Mouse (Mus musculus) hindbrain, postnatal 0 days (tissue): ENCODE results near the gene Elf2. TPM values are rescaled to one million over a fixed set of nuclear protein-coding genes. Genes with fewer than 3 reads are reported as not detected.

Experiments
- ATAC-seq: fragments of 200-750 bp; cut with Nextera tagmentation; 2 replicates; pipeline ENCODE4 v1.8.0; 2017; ENCODE audit warnings: mild to moderate bottlenecking, moderate TSS enrichment, moderate library complexity
- DNase-seq: peaks from one replicate; pipeline ENCODE4 v3.0.0-alpha.2; 2015; ENCODE audit warnings: low spot score
- H3K27ac ChIP-seq: fragments of 300-500 bp; sonication (generic); 2 replicates; pipeline ENCODE4 v1.5.1; 2014; ENCODE audit warnings: mild to moderate bottlenecking
- H3K27me3 ChIP-seq: fragments of 300-500 bp; sonication (generic); 2 replicates; pipeline ENCODE4 v1.6.1; 2014; ENCODE audit warnings: low read length, mixed read lengths; ENCODE audit not compliant: insufficient read depth
- H3K36me3 ChIP-seq: fragments of 300-500 bp; sonication (generic); 2 replicates; pipeline ENCODE4 v1.6.1; 2014; ENCODE audit warnings: low read length, mixed read lengths; ENCODE audit not compliant: insufficient read depth
- H3K4me1 ChIP-seq: fragments of 300-500 bp; sonication (generic); 2 replicates; pipeline ENCODE4 v1.6.1; 2014; ENCODE audit warnings: antibody characterized with exemption, low read length, mixed read lengths; ENCODE audit not compliant: insufficient read depth
- H3K4me2 ChIP-seq: fragments of 300-500 bp; sonication (generic); 2 replicates; pipeline ENCODE4 v1.6.1; 2014; ENCODE audit warnings: low read depth, mild to moderate bottlenecking, low read length, moderate library complexity, mixed read lengths
- H3K4me3 ChIP-seq: fragments of 300-500 bp; sonication (generic); 2 replicates; pipeline ENCODE4 v1.5.1; 2014; ENCODE audit warnings: low read length
- H3K9ac ChIP-seq: fragments of 300-500 bp; sonication (generic); replicated peaks from 2 replicates; pipeline ENCODE4 v1.6.1; 2014; ENCODE audit warnings: mild to moderate bottlenecking, low read length, moderate library complexity, mixed read lengths
- H3K9me3 ChIP-seq: fragments of 300-500 bp; sonication (generic); 2 replicates; pipeline ENCODE4 v1.6.1; 2016; ENCODE audit warnings: low read length, mixed read lengths
- CTCF ChIP-seq: IDR thresholded peaks from 2 replicates; pipeline ENCODE4 v1.5.1; 2016; ENCODE audit warnings: antibody characterized with exemption, control low read depth, low read depth
- WGBS: fragments of 180-500 bp; shearing (Covaris S2); extraction: QIAGEN DNeasy Blood & Tissue Kit; methylation state at CpG from one replicate; pipeline ENCODE4 v1.1.7; 2014; 5-methylcytosine and 5-hydroxymethylcytosine counted together
- polyA plus RNA-seq: library from polyadenylated mRNA; unstranded; fragments of >200 nt; fragmentation: Nextera tagmentation; extraction: Ambion mirVana; gene quantifications from 2 replicates; pipeline ENCODE4 v1.2.1, GENCODE M21; 2015
- total RNA-seq: library from RNA; depleted of rRNA; stranded (reverse); fragments of >200 nt; gene quantifications from 2 replicates; pipeline ENCODE4 v1.2.3, GENCODE M21; 2014

The Elf2 gene
- total and polyA plus RNA-seq, 2 experiments from 2014 or later, result 32.6 to 47.8 TPM

DNA sequence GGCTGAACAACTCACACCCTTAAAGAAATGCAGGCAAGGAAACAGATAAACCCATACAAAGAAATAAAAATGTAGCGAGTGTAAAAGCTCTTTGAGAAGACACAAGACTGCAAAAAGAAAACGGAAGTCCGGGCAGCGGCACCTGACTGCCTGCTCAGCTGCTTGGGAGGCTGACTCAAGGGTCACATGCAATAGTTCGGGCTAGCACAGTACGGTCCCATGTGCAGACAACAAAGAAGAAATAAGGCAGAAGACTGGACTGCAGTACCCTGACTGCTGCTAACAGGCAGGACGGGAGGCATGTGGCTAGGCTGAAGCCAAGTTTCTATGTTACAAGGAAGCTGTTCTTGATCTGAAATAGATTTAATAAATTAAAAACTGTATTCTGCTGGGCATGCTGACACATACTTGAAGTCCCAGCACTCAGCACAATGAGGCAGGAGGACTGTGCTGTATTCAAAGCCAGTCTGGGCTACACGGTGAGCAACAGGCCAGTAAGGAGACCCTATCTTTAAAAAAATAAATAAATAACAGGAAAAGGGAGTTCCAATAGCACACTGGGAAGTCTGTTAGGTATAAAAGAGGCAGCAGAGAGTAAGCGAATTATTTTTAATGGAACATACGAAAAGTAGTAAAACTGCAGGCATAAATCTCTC lies 7.1 kb downstream of the Elf2 start:
- Histone ChIP-seq H3K9ac (no peak overlapping the region), H3K4me3 (no peak overlapping the region), H3K27ac (no peak overlapping the region; the same call in 1 of the 2 replicates), H3K4me1 (no peaks in the 10 kb centered on the region), H3K36me3 (no peaks in the 10 kb centered on the region), H3K27me3 (no peaks in the 10 kb centered on the region), H3K4me2 (peak overlapping the region; percentile 11), H3K9me3 (no peaks in the 10 kb centered on the region)
- peak; percentile 73; the same call in 1 of the 2 replicates for ATAC-seq
- no peak for TF ChIP-seq CTCF
- WGBS, result 39% methylated on average over 10 of the region's 10 CpGs
- peak; percentile 39 for DNase-seq

DNA sequence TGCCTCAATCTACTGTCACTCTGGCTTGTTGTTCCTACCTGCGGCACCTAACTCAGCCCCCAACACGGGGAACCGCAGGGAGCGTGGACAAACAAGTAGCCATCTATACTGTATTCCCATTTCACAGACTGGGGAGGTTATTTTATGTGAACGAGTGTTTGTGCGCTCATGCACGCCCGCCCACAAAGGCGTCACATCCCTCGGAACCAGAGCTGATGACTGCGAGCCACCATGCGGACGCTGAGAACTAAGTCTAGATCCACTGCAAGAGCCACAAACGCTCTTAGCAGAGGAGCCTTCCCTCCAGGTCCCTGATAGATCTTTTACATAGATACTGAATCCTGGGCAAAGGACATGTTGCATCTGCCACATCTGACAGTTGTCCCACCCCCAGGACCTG lies 10.4 kb downstream of the Elf2 start:
- Histone ChIP-seq H3K36me3 (no peaks in the 10 kb centered on the region), H3K4me1 (no peaks in the 10 kb centered on the region), H3K27me3 (no peaks in the 10 kb centered on the region), H3K27ac (no peak overlapping the region), H3K9me3 (no peaks in the 10 kb centered on the region), H3K9ac (no peak overlapping the region), H3K4me3 (no peak overlapping the region), H3K4me2 (no peak overlapping the region)
- DNase-seq, result no peak
- WGBS, result 85% methylated on average over 14 of the region's 14 CpGs
- no peak for ATAC-seq
- TF ChIP-seq CTCF, result no peak

DNA sequence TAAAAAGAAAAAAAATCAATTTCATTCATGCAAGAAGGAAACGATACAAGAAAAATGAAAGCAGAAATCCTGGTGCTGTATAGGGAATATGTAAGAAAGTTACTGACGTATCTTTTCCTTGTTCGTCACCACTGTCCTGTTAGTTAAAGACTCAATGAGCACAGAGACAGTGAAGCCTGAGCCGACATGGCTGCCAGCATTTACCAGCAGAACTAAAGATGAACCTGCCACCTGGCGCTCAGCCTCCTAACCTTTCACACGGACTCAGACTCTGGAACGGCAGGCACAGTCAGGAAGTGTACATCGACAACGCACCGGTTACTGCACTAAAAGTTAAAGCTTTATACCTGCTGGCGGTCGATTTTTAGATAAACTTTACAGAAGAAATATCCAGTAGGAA lies 11.9 kb downstream of the Elf2 start:
- Histone ChIP-seq H3K36me3 (no peaks in the 10 kb centered on the region), H3K27me3 (no peaks in the 10 kb centered on the region), H3K9me3 (no peaks in the 10 kb centered on the region), H3K4me1 (no peaks in the 10 kb centered on the region), H3K4me2 (no peak overlapping the region), H3K9ac (no peak overlapping the region), H3K27ac (no peak overlapping the region), H3K4me3 (no peak overlapping the region)
- ATAC-seq (no peak), DNase-seq (no peak)
- WGBS, result 83% methylated on average over 12 of the region's 12 CpGs
- no peak for TF ChIP-seq CTCF

DNA sequence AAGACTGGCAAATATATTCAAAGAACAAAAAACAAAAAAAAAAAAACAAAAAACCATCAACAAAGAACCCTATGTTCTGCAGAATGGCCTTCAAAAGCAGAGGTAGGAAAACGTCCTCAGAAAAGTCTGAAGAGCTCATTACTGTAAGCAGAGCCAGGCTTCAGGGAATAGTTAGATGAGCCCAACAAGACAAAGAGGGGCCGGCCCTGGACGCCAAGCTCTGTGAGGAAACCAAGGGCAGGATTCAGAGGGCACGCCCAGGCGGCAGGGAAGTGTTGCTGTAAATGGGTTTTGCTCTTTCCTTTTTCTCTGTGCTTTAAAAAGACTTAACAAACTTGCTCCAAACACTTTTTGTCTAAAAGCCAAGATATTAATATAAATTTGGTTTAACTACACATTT lies 12.6 kb downstream of the Elf2 start:
- 81% methylated on average over 5 of the region's 5 CpGs for WGBS
- Histone ChIP-seq H3K27ac (no peak overlapping the region), H3K27me3 (no peaks in the 10 kb centered on the region), H3K9me3 (no peaks in the 10 kb centered on the region), H3K4me3 (no peak overlapping the region), H3K9ac (no peak overlapping the region), H3K4me2 (no peak overlapping the region), H3K4me1 (no peaks in the 10 kb centered on the region), H3K36me3 (no peaks in the 10 kb centered on the region; the same call in 1 of the 2 replicates)
- no peak for DNase-seq
- no peak for ATAC-seq
- TF ChIP-seq CTCF, result no peak

DNA sequence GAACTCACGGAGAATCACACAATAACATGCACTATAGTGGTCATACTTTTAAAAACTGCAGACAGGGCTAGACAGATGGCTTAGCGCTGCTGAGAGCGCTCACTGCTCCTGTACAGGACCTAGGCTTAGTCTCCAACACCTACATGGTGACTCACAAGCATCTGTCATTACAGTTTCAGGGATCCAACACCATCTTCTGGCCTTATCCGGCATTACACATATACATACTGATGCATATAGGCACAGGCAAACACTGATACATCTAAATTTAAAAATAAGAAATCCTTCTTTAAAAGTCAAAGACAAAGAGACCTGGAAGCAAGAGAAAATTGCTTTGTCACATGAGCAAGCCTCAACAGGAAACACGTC lies 13.1 kb downstream of the Elf2 start:
- Histone ChIP-seq H3K4me3 (no peak overlapping the region), H3K36me3 (no peaks in the 10 kb centered on the region; the same call in 1 of the 2 replicates), H3K4me1 (no peaks in the 10 kb centered on the region), H3K4me2 (no peak overlapping the region), H3K27ac (no peak overlapping the region), H3K9me3 (no peaks in the 10 kb centered on the region), H3K27me3 (no peaks in the 10 kb centered on the region), H3K9ac (no peak overlapping the region)
- TF ChIP-seq CTCF, result peak; percentile 32
- 93% methylated on average over 5 of the region's 5 CpGs for WGBS
- peak; percentile 13 for DNase-seq
- ATAC-seq, result no peak

DNA sequence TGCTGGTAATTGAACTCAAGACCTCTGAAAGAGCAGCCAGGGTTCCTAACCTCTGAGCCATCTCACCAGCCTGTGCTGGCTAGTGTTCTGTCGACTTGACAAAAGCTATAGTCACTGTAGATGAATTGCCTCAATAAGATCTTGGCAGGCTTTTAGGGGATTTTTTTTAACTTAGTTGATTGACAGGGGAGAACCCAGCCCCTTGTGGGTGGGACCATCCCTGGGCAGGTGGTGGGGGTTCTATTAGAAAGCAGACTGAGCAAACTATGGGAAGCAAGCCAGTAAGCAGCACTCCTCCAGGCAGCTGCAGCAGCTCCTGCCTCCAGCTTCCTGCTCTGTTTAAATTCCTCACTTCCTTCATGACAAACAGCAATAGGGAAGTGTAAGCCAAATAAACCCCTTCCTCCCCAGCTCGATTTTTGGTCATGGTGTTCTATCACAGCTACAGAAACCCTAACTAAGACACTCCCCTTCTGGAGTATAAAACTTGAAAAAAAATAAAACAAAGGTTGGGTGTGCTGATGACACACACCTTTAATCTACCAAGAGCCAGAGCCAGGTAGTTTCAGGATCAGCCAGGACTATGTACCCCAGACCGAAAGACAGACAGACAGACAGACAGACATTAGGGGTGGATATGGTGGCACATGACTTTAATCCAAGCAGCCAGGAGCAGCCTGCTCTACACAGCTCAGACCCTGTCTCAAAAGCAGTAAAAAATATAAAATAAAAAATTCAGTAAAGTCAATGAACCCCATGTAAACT lies 13.6 kb downstream of the Elf2 start:
- no peak overlapping the region for H3K27ac ChIP-seq
- H3K4me1 ChIP-seq, result no peaks in the 10 kb centered on the region
- no peaks in the 10 kb centered on the region; the same call in 1 of the 2 replicates for H3K36me3 ChIP-seq
- H3K9ac ChIP-seq, result no peak overlapping the region
- ATAC-seq (peak; percentile 63; the same call in 1 of the 2 replicates), DNase-seq (peak; percentile 42)
- 65% methylated on average over 3 of the region's 3 CpGs for WGBS
- no peak overlapping the region for H3K4me2 ChIP-seq
- H3K4me3 ChIP-seq, result no peak overlapping the region
- TF ChIP-seq CTCF, result no peak
- no peaks in the 10 kb centered on the region for H3K27me3 ChIP-seq
- no peaks in the 10 kb centered on the region for H3K9me3 ChIP-seq

DNA sequence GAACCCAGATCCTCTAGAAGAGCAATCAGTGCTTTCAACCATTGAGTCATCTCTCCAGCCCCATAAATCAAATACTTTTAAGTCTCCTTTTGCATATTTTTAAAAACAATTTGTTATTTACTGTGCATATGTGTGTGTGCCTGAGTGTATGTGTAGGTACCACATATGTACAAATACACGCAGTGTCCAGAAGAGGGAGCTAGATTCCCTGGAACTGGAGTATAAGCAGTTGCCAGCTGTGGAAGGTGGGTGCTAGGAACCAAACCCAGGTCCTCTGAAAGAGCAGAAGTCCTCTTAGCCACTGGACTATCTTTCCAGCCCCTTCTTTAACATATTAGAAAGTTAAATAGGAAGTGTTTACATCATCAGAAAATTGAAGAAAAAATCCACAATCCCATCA lies 15.0 kb downstream of the Elf2 start:
- 88% methylated on average over 1 of the region's 1 CpGs for WGBS

More for the DNA sequence above, 15.0 kb downstream of the Elf2 start:
- ATAC-seq (no peak), DNase-seq (no peak)
- Histone ChIP-seq H3K36me3 (no peaks in the 10 kb centered on the region; the same call in 1 of the 2 replicates), H3K27me3 (no peaks in the 10 kb centered on the region), H3K4me3 (no peak overlapping the region), H3K4me1 (no peaks in the 10 kb centered on the region), H3K9me3 (no peaks in the 10 kb centered on the region), H3K27ac (no peak overlapping the region), H3K9ac (no peak overlapping the region), H3K4me2 (no peak overlapping the region)
- no peak for TF ChIP-seq CTCF
